Mouse (Mus musculus) CH12.LX (cell line): ENCODE measurements around the gene Car15. TPM values are rescaled to one million over a fixed set of nuclear protein-coding genes. Genes with fewer than 3 reads are reported as not detected.

Experiments used
- DNase-seq: peaks from one replicate; pipeline ENCODE4 v3.0.0-alpha.2; 2013; ENCODE audit errors: extremely low read depth
- H3K27ac ChIP-seq: 2 replicates; pipeline ENCODE4 v1.5.1; 2012; ENCODE audit warnings: low read depth, mild to moderate bottlenecking, control low read depth, moderate library complexity; ENCODE audit not compliant: insufficient read depth
- H3K27me3 ChIP-seq: replicated peaks from 2 replicates; pipeline ENCODE3; 2012; ENCODE audit warnings: inconsistent platforms
- H3K36me3 ChIP-seq, 2 experiments: replicated peaks in 1 of 2; 2 replicates each; pipeline versions ENCODE3 to v1.6.1; 2012; ENCODE audit warnings: inconsistent platforms in 1 of 2, low read length in 1 of 2, mild to moderate bottlenecking in 1 of 2, mixed read lengths in 1 of 2, moderate library complexity in 1 of 2; ENCODE audit not compliant: control insufficient read depth in 1 of 2, insufficient read depth in 1 of 2
- H3K4me1 ChIP-seq, 2 experiments: 2 replicates each; pipeline ENCODE4 v1.6.1; 2012; ENCODE audit warnings: inconsistent platforms in 1 of 2, moderate library complexity in 1 of 2; ENCODE audit not compliant: insufficient read depth in 2 of 2, control insufficient read depth in 1 of 2
- H3K4me2 ChIP-seq: 2 replicates; pipeline ENCODE4 v1.6.1; 2012; ENCODE audit warnings: low read depth, mild to moderate bottlenecking, control low read depth; ENCODE audit not compliant: poor library complexity, insufficient read depth, severe bottlenecking
- H3K4me3 ChIP-seq, 3 experiments: fragments of 150-350 bp in 1 of 3; sonication (generic) in 1 of 3; replicated peaks in 1 of 3; 2 replicates each; pipeline versions ENCODE3 to v1.5.1; 2011 to 2012; ENCODE audit warnings: low read depth in 2 of 3, low read length in 2 of 3, mild to moderate bottlenecking in 2 of 3, moderate library complexity in 2 of 3, control low read depth in 1 of 3, improper control_type of control experiment in 1 of 3, inconsistent platforms in 1 of 3, mixed read lengths in 1 of 3; ENCODE audit not compliant: poor library complexity in 1 of 3
- H3K79me2 ChIP-seq: replicated peaks from 2 replicates; pipeline ENCODE4 v1.6.1; 2012; ENCODE audit warnings: mild to moderate bottlenecking, moderate library complexity; ENCODE audit not compliant: control insufficient read depth, poor library complexity, insufficient read depth, severe bottlenecking; ENCODE audit errors: extremely low read depth
- H3K9ac ChIP-seq: 2 replicates; pipeline ENCODE4 v1.6.1; 2012; ENCODE audit warnings: low read depth, mild to moderate bottlenecking, control low read depth, moderate library complexity; ENCODE audit not compliant: insufficient read depth
- H3K9me3 ChIP-seq: replicated peaks from 2 replicates; pipeline ENCODE3; 2012; ENCODE audit warnings: low read length, inconsistent platforms, mixed read lengths
- CHD2 ChIP-seq: IDR thresholded peaks from 2 replicates; pipeline ENCODE4 v1.6.1; 2011; ENCODE audit warnings: low read length, improper control_type of control experiment
- GABPA ChIP-seq: IDR thresholded peaks from 2 replicates; pipeline ENCODE4 v1.6.1; 2012; ENCODE audit warnings: low read depth, low read length, improper control_type of control experiment, inconsistent platforms; ENCODE audit not compliant: insufficient replicate concordance
- IRF4 ChIP-seq: IDR thresholded peaks from 2 replicates; pipeline ENCODE4 v1.6.1; 2014; ENCODE audit warnings: low read depth, mild to moderate bottlenecking, inconsistent platforms, low read length, improper control_type of control experiment
- MXI1 ChIP-seq: IDR thresholded peaks from 2 replicates; pipeline ENCODE4 v1.6.1; 2011; ENCODE audit warnings: mild to moderate bottlenecking, low read depth, low read length, improper control_type of control experiment
- MYC ChIP-seq: IDR thresholded peaks from 2 replicates; pipeline ENCODE4 v1.6.1; 2011; ENCODE audit warnings: low read depth, mild to moderate bottlenecking, improper control_type of control experiment, low read length
- NELFE ChIP-seq: IDR thresholded peaks from 2 replicates; pipeline ENCODE4 v1.6.1; 2011; ENCODE audit warnings: low read depth, low read length, improper control_type of control experiment
- RAD21 ChIP-seq: IDR thresholded peaks from 2 replicates; pipeline ENCODE4 v1.6.1; 2011; ENCODE audit warnings: low read depth, mild to moderate bottlenecking, low read length, improper control_type of control experiment, moderate library complexity
- dilution Hi-C: fragments of 300-500 bp; cut with MboI; formaldehyde crosslinking; loops from 2 replicates; pipeline ENCODE4 v1.14.3; 2020; ENCODE audit warnings: low sequenced_read_pairs; ENCODE audit not compliant: extremely low pct_unique_long_range_greater_than_20kb, extremely low pct_ligation_motif_present
- in situ Hi-C: fragments of 300-500 bp; cut with MboI; formaldehyde crosslinking; loops from 3 replicates; pipeline ENCODE4 v1.14.3; 2019; ENCODE audit warnings: low sequenced_read_pairs, low pct_ligation_motif_present, low pct_unique_long_range_greater_than_20kb, mixed read lengths
- polyA plus RNA-seq: library from polyadenylated mRNA; unstranded; fragments of >175 nt; gene quantifications from 2 replicates; pipeline ENCODE4 v1.2.1, GENCODE M21; 2012; ENCODE audit warnings: low read depth; ENCODE audit not compliant: insufficient read length
- total RNA-seq, 2 experiments: library from RNA; depleted of rRNA; stranded (reverse); fragments of 300-350 nt in 1 of 2; fragments of >200 nt in 1 of 2; gene quantifications; 2 replicates each; pipeline ENCODE4 v1.2.3; 2012 to 2014

The Car15 gene
- total and polyA plus RNA-seq, 3 experiments: 1.5 to 3.9 (median 1.6) TPM

DNA sequence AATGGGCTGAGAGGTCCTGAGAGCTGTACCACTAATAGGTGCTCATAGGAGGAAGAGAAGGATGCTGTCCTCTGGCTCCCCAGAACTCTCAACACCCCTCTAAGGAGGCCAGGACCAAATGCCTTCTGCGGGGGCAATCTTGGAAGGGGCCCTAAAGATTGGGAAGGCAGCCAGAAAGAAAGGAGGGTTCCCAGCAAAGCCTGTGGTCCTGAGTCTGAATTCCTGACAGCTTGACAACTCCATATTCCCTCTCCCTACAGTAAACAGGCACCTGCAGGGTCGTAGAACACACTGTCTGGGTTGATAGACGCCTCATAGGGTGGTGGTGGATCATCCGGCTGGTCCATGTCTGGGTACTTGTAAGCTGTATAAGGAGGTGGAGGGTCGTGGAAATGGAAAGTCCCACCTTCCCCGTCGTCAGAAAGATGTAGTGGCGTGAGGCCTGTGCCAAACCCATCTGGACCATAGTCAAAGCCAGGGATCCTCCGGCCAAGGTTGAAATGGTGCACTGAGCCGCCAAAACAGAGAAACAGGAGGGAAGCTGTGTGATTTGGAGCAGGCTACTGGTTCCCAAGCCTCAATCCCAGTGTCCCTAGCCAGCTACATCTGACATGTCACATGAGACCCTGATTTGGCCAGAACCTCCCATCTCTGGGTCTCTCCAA is 5.7 kb upstream of the Car15 start:
- Histone ChIP-seq H3K4me2 (no peak overlapping the region), H3K4me1 (peaks cover 0 to 6% of the 10 kb centered on the region in 2 experiments; a peak in 2 of 4 replicates), H3K79me2 (no peaks in the 10 kb centered on the region), H3K4me3 (no peak overlapping the region), H3K9ac (no peak overlapping the region), H3K27me3 (no peaks in the 10 kb centered on the region), H3K27ac (no peak overlapping the region), H3K36me3 (peaks cover 75 to 96% of the 10 kb centered on the region in 2 experiments), H3K9me3 (no peaks in the 10 kb centered on the region)
- no peak for TF ChIP-seq MXI1
- dilution Hi-C loops: no loop called here
- in situ Hi-C loops: no loop called here
- no peak for DNase-seq

DNA sequence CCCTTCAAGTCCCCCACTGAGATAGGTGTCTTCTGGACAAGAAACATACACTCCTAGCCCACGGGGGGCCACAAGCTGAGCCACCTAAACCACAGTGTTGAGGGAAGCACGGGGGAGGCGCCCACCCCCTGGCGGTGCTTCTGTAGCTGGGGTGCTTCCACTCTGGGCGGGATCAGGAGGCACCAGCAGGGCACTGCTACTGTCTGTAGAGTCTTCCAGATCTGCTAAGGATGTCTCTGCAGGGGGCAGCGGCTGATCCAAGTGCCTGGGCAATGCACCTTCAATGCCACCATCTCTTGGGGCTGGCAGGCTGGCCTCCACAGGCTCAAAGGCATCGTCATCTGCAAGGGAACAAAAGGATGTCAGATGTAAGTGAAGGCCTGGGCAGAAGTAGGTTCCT is 4.3 kb upstream of the Car15 start:
- Histone ChIP-seq H3K79me2 (no peaks in the 10 kb centered on the region), H3K9ac (no peak overlapping the region), H3K9me3 (no peaks in the 10 kb centered on the region), H3K27ac (no peak overlapping the region), H3K4me3 (no peak overlapping the region), H3K27me3 (no peaks in the 10 kb centered on the region), H3K36me3 (peaks cover 64 to 96% of the 10 kb centered on the region in 2 experiments), H3K4me2 (no peak overlapping the region), H3K4me1 (peaks cover 0 to 6% of the 10 kb centered on the region in 2 experiments; a peak in 2 of 4 replicates)
- TF ChIP-seq CHD2: no peak
- DNase-seq: no peak
- in situ Hi-C loops (no loop called here), dilution Hi-C loops (no loop called here)

DNA sequence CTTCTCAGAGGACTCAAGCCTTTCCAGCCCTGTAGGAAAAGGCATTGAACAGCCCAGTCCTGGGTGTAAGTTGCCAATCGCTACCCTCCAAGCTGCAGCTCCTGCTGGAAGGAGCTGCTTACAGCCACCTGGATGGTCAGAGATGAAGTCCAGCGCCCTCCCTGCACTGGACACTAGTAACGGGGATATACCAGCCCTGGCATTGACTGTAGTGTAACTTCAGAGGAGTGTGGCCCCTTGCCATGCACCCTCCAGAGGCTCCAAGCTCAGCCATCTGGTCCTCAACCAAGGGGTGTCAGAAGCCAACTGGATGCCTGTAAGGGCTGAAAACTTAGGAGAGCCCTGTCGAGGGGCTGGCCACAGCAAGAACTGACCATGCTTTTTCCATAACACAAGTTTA is 1.8 kb upstream of the Car15 start:
- H3K9ac ChIP-seq: no peak overlapping the region
- H3K4me3 ChIP-seq: no peak overlapping the region
- no peaks in the 10 kb centered on the region for H3K27me3 ChIP-seq
- H3K36me3 ChIP-seq: peaks cover 43 to 74% of the 10 kb centered on the region in 2 experiments
- H3K27ac ChIP-seq: no peak overlapping the region
- no peak for DNase-seq
- TF ChIP-seq MYC (no peak), RAD21 (no peak), IRF4 (no peak), MXI1 (no peak), NELFE (no peak), GABPA (no peak)
- no peaks in the 10 kb centered on the region for H3K79me2 ChIP-seq
- no peaks in the 10 kb centered on the region for H3K4me1 ChIP-seq
- in situ Hi-C loops: no loop called here
- no peaks in the 10 kb centered on the region for H3K9me3 ChIP-seq
- dilution Hi-C loops: no loop called here
- H3K4me2 ChIP-seq: no peak overlapping the region
